Mouse (Mus musculus) heart, postnatal 0 days (tissue): Measurements from ENCODE around the gene Pitpnm1. TPM values are rescaled to one million over a fixed set of nuclear protein-coding genes. Genes with fewer than 3 reads are reported as not detected.

Experiments used
- ATAC-seq: fragments of 200-750 bp; cut with Nextera tagmentation; 2 replicates; pipeline ENCODE4 v1.8.0; 2017; ENCODE audit warnings: low read depth, moderate number of reproducible peaks, moderate library complexity; ENCODE audit not compliant: insufficient read depth
- DNase-seq: peaks from one replicate; pipeline ENCODE4 v3.0.0-alpha.2; 2016; ENCODE audit warnings: low spot score
- H3K27ac ChIP-seq: fragments of 300-500 bp; sonication (generic); 2 replicates; pipeline ENCODE4 v1.5.1; 2014; ENCODE audit warnings: low read depth, mild to moderate bottlenecking
- H3K27me3 ChIP-seq: fragments of 300-500 bp; sonication (generic); 2 replicates; pipeline ENCODE4 v1.6.1; 2014; ENCODE audit warnings: low read length, mixed read lengths; ENCODE audit not compliant: control insufficient read depth, insufficient read depth
- H3K36me3 ChIP-seq: fragments of 300-500 bp; sonication (generic); replicated peaks from 2 replicates; pipeline ENCODE4 v1.6.1; 2014; ENCODE audit warnings: low read length, mixed read lengths; ENCODE audit not compliant: control insufficient read depth, insufficient read depth
- H3K4me1 ChIP-seq: fragments of 300-500 bp; sonication (generic); 2 replicates; pipeline ENCODE4 v1.6.1; 2014; ENCODE audit warnings: antibody characterized with exemption; ENCODE audit not compliant: control insufficient read depth, insufficient read depth
- H3K4me2 ChIP-seq: fragments of 300-500 bp; sonication (generic); 2 replicates; pipeline ENCODE4 v1.6.1; 2014; ENCODE audit warnings: low read depth, mild to moderate bottlenecking, low read length, moderate library complexity
- H3K4me3 ChIP-seq: fragments of 300-500 bp; sonication (generic); 2 replicates; pipeline ENCODE4 v1.5.1; 2014; ENCODE audit warnings: low read depth, low read length
- H3K9ac ChIP-seq: fragments of 300-500 bp; sonication (generic); replicated peaks from 2 replicates; pipeline ENCODE4 v1.6.1; 2014; ENCODE audit warnings: low read depth, low read length, mixed read lengths
- H3K9me3 ChIP-seq: fragments of 300-500 bp; sonication (generic); replicated peaks from 2 replicates; pipeline ENCODE4 v1.6.1; 2016; ENCODE audit warnings: low read length; ENCODE audit not compliant: control insufficient read depth
- CTCF ChIP-seq: IDR thresholded peaks from 2 replicates; pipeline ENCODE4 v1.5.1; 2016; ENCODE audit warnings: antibody characterized with exemption, control low read depth, low read depth
- EP300 ChIP-seq: IDR thresholded peaks from 2 replicates; pipeline ENCODE4 v1.6.1; 2016; ENCODE audit warnings: antibody characterized with exemption, low read depth
- WGBS: fragments of 180-500 bp; shearing (Covaris S2); extraction: QIAGEN DNeasy Blood & Tissue Kit; methylation state at CpG from one replicate; pipeline ENCODE4 v1.1.7; 2014; 5-methylcytosine and 5-hydroxymethylcytosine counted together
- polyA plus RNA-seq: library from polyadenylated mRNA; unstranded; fragments of >200 nt; fragmentation: Nextera tagmentation; extraction: Ambion mirVana; gene quantifications from 2 replicates; pipeline ENCODE4 v1.2.1, GENCODE M21; 2015
- total RNA-seq: library from RNA; depleted of rRNA; stranded (reverse); fragments of >200 nt; gene quantifications from 2 replicates; pipeline ENCODE4 v1.2.3, GENCODE M21; 2014; ENCODE audit warnings: low replicate concordance

Gene Pitpnm1
- total and polyA plus RNA-seq, 2 experiments from 2014 or later, result 21.9 to 47.3 TPM

- ATAC-seq, result no peak
- Histone ChIP-seq H3K4me2 (no peak overlapping the region), H3K36me3 (peaks cover 3% of the 10 kb centered on the region; the same call in 1 of the 2 replicates), H3K4me1 (peaks cover 25% of the 10 kb centered on the region; the same call in 1 of the 2 replicates), H3K4me3 (no peak overlapping the region), H3K27ac (0 out of 2 replicates have a peak overlapping the region, but pooled peaks have one; percentile 16), H3K27me3 (peaks cover 12% of the 10 kb centered on the region), H3K9me3 (no peaks in the 10 kb centered on the region), H3K9ac (no peak overlapping the region)
- no peak for DNase-seq
- WGBS, result 87% methylated on average over 13 of the region's 13 CpGs
- TF ChIP-seq CTCF (no peak), EP300 (no peak)
Observed at GRCm38 (mm10) chr19:4098426-4098825, 1.4 kb upstream of the Pitpnm1 start.

- ATAC-seq, result peak; percentile 38
- Histone ChIP-seq H3K9ac (no peak overlapping the region), H3K27ac (peak overlapping the region; percentile 24; the same call in 1 of the 2 replicates), H3K4me2 (peak overlapping the region; percentile 90), H3K4me1 (peaks cover 25% of the 10 kb centered on the region; the same call in 1 of the 2 replicates), H3K27me3 (peaks cover 12% of the 10 kb centered on the region), H3K36me3 (peaks cover 5% of the 10 kb centered on the region; the same call in 1 of the 2 replicates), H3K4me3 (no peak overlapping the region), H3K9me3 (no peaks in the 10 kb centered on the region)
- no peak for TF ChIP-seq EP300
- peak; percentile 98 for TF ChIP-seq CTCF
- DNase-seq, result peak; percentile 84
- WGBS, result 8% methylated on average over 9 of the region's 9 CpGs
Observed at GRCm38 (mm10) chr19:4099056-4099455, 742 bp upstream of the Pitpnm1 start.

GRCm38 (mm10) chr19:4100718-4101261 is 992 bp downstream of the Pitpnm1 start:
- no peak for ATAC-seq
- no peak for DNase-seq
- no peak overlapping the region for H3K27ac ChIP-seq
- H3K4me2 ChIP-seq, result peak overlapping the region; percentile 90
- H3K4me3 ChIP-seq, result peak overlapping the region; percentile 59
- H3K9me3 ChIP-seq, result no peaks in the 10 kb centered on the region
- TF ChIP-seq EP300 (no peak), CTCF (no peak)
- peaks cover 25% of the 10 kb centered on the region; the same call in 1 of the 2 replicates for H3K4me1 ChIP-seq
- peaks cover 17% of the 10 kb centered on the region for H3K36me3 ChIP-seq
- H3K9ac ChIP-seq, result peak overlapping the region; percentile 63; the same call in 1 of the 2 replicates
- H3K27me3 ChIP-seq, result peaks cover 12% of the 10 kb centered on the region
- WGBS, result 5% methylated on average over 50 of the region's 52 CpGs

- H3K4me2 ChIP-seq, result peak overlapping the region; percentile 90; the same call in 1 of the 2 replicates
- DNase-seq (no peak), ATAC-seq (no peak)
- H3K9me3 ChIP-seq, result no peaks in the 10 kb centered on the region
- no peak overlapping the region for H3K27ac ChIP-seq
- H3K4me3 ChIP-seq, result no peak overlapping the region
- H3K36me3 ChIP-seq, result peaks cover 21% of the 10 kb centered on the region
- H3K9ac ChIP-seq, result no peak overlapping the region
- H3K4me1 ChIP-seq, result peaks cover 22% of the 10 kb centered on the region; the same call in 1 of the 2 replicates
- peaks cover 12% of the 10 kb centered on the region for H3K27me3 ChIP-seq
- 84% methylated on average over 6 of the region's 6 CpGs for WGBS
- TF ChIP-seq CTCF (no peak), EP300 (no peak)
Observed at GRCm38 (mm10) chr19:4101466-4101865, 1.7 kb downstream of the Pitpnm1 start.

GRCm38 (mm10) chr19:4102049-4102448 is 2.3 kb downstream of the Pitpnm1 start:
- Histone ChIP-seq H3K4me2 (no peak overlapping the region), H3K36me3 (peaks cover 24% of the 10 kb centered on the region), H3K4me3 (no peak overlapping the region), H3K9ac (no peak overlapping the region), H3K27me3 (peaks cover 12% of the 10 kb centered on the region), H3K4me1 (peaks cover 20% of the 10 kb centered on the region; the same call in 1 of the 2 replicates), H3K27ac (no peak overlapping the region), H3K9me3 (no peaks in the 10 kb centered on the region)
- ATAC-seq (no peak), DNase-seq (no peak)
- TF ChIP-seq CTCF, result no peak
- TF ChIP-seq EP300, result no peak
- WGBS, result 88% methylated on average over 2 of the region's 2 CpGs

GRCm38 (mm10) chr19:4102626-4103025 is 2.8 kb downstream of the Pitpnm1 start:
- ATAC-seq, result no peak
- peaks cover 20% of the 10 kb centered on the region; the same call in 1 of the 2 replicates for H3K4me1 ChIP-seq
- no peak overlapping the region for H3K4me2 ChIP-seq
- H3K27me3 ChIP-seq, result peaks cover 12% of the 10 kb centered on the region
- TF ChIP-seq CTCF, result no peak
- TF ChIP-seq EP300, result no peak
- no peak overlapping the region for H3K4me3 ChIP-seq
- no peak overlapping the region for H3K9ac ChIP-seq
- peaks cover 24% of the 10 kb centered on the region for H3K36me3 ChIP-seq
- 94% methylated on average over 12 of the region's 12 CpGs for WGBS
- no peak for DNase-seq
- no peak overlapping the region for H3K27ac ChIP-seq
- H3K9me3 ChIP-seq, result no peaks in the 10 kb centered on the region
